Mouse (Mus musculus) olfactory bulb, adult 2 months (tissue): Measurements from ENCODE around the gene Dhdds. TPM values are rescaled to one million over a fixed set of nuclear protein-coding genes. Genes with fewer than 3 reads are reported as not detected.

ENCODE experiments used
- H3K27ac ChIP-seq: fragments of 200-500 bp; 2 replicates; pipeline ENCODE4 v1.5.1; 2012; ENCODE audit warnings: low read depth, low read length; ENCODE audit not compliant: insufficient read depth
- H3K4me1 ChIP-seq: fragments of 200-500 bp; 2 replicates; pipeline ENCODE4 v1.6.1; 2012; ENCODE audit warnings: low read length; ENCODE audit not compliant: control insufficient read depth, insufficient read depth
- H3K4me3 ChIP-seq: fragments of 200-500 bp; 2 replicates; pipeline ENCODE4 v1.5.1; 2012; ENCODE audit warnings: mild to moderate bottlenecking, low read depth, low read length, moderate library complexity; ENCODE audit not compliant: insufficient read depth
- CTCF ChIP-seq: fragments of 200-500 bp; IDR thresholded peaks from 2 replicates; pipeline ENCODE4 v1.5.1; 2012; ENCODE audit warnings: low read depth, mild to moderate bottlenecking, low read length, moderate library complexity; ENCODE audit not compliant: insufficient read depth
- POLR2A ChIP-seq: fragments of 200-500 bp; IDR thresholded peaks from 2 replicates; pipeline ENCODE4 v1.6.1; 2012; ENCODE audit warnings: mild to moderate bottlenecking, low read depth, low read length, moderate library complexity; ENCODE audit not compliant: insufficient read depth
- WGBS: fragments of 180-500 bp; shearing (Covaris S2); methylation state at CpG from one replicate; pipeline ENCODE4 v1.1.7; 2018; 5-methylcytosine and 5-hydroxymethylcytosine counted together
- polyA plus RNA-seq: library from polyadenylated mRNA; stranded (reverse); fragments of >200 nt; gene quantifications from 2 replicates; pipeline ENCODE4 v1.2.4, GENCODE M21; 2012; ENCODE audit warnings: low replicate concordance; ENCODE audit not compliant: missing spikeins, insufficient read depth, insufficient read length

Dhdds gene
- polyA plus RNA-seq, 1 experiment, result not detected

DNA sequence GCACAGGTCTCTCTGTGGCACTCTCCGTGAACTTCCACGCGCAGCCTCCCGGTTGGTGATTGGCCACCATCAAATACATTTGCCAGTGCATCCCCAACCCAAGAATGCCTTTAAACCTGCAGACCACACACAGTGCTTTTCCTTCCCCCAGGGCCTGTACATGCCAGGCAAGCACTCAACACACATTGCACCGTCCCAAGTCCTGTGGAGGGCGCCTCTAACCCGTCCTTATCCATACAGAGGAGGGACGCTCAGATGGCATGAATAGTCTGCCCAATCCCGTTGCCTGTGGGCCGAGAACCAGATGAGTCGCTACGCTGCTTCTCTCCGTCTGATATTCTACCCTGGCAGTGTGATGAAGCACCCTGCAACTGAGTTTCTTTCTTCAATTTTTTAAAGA, 17.8 kb downstream of the Dhdds start:
- whole genome bisulfite sequencing, result 87% methylated on average over 13 of the region's 13 CpGs
- TF ChIP-seq POLR2A, result no peak
- TF ChIP-seq CTCF, result no peak
- H3K27ac ChIP-seq, result no peak overlapping the region
- H3K4me1 ChIP-seq, result no peaks in the 10 kb centered on the region
- H3K4me3 ChIP-seq, result no peak overlapping the region

DNA sequence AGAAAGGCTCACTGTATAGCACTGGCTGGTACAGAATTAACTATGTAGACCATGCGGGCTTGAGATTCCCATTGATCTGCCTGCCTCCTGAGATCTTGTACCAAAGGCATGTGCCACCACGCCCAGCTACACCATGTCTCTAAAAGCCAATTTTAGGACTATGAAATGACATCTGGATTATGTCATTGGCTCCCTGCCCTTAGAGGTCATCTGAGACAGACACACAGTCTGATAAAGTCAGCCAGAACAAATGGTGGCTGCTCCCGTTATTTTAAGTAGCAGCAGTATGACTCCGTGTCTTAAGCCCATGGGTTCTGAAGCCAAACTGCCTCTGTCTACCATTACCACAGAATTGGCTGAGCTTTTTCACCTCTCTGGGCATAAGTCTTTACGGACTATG, 20.2 kb downstream of the Dhdds start:
- 92% methylated on average over 5 of the region's 5 CpGs for WGBS
- H3K4me1 ChIP-seq, result no peaks in the 10 kb centered on the region
- no peak overlapping the region for H3K4me3 ChIP-seq
- TF ChIP-seq POLR2A (no peak), CTCF (no peak)
- H3K27ac ChIP-seq, result no peak overlapping the region

DNA sequence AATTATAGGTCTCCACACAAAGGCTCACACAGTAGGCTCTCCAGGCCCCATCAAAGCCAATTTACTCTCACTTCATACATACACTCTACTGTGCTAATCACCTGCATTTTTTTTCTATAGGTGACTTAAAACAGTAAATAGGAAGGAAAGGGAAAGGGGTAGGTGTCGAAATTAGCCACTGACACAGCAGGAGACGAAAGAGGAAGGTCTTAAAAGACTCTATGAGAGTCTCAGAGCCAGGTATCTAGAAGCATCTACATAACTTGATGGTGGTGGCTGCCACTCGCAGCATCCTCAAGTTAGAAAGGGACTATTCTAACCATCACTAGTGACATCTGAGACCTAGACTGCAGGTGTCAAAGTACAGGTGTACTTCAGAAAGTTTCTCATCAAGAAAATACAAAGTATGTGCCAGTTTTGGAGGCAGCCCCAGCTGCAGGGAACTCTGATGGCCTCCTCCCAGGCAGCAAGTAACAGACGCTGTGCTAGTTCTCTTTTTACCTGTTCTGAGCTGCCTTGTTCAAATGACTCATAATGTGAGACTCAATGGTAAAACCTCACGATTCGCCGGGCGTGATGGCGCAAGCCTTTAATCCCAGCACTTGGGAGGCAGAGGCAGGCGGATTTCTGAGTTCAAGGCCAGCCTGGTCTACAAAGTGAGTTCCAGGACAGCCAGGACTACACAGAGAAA, 22.6 kb downstream of the Dhdds start:
- H3K4me3 ChIP-seq, result no peak overlapping the region
- H3K27ac ChIP-seq, result no peak overlapping the region
- TF ChIP-seq CTCF, result no peak
- no peak for TF ChIP-seq POLR2A
- 94% methylated on average over 10 of the region's 10 CpGs for WGBS
- no peaks in the 10 kb centered on the region for H3K4me1 ChIP-seq

DNA sequence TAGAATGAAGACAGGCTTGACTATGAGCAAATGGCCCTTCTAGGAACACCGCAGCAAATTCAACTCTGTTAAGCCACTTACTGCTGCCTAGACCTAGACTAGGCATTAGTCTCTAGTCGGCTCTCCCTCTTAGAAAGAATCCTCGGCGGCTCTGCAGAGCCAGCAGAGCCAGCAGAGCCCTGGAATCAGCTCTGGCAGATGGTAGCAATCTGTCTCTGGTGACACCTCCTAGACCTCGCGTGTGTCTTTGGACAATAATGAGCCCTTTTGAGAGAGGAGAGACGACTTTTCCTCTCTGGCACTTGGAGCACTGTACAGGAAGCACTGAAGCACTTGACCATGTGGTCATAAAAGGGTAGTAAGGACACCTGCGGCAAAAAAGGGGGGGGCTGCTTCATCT, 29.0 kb downstream of the Dhdds start:
- TF ChIP-seq CTCF, result no peak
- no peak for TF ChIP-seq POLR2A

DNA sequence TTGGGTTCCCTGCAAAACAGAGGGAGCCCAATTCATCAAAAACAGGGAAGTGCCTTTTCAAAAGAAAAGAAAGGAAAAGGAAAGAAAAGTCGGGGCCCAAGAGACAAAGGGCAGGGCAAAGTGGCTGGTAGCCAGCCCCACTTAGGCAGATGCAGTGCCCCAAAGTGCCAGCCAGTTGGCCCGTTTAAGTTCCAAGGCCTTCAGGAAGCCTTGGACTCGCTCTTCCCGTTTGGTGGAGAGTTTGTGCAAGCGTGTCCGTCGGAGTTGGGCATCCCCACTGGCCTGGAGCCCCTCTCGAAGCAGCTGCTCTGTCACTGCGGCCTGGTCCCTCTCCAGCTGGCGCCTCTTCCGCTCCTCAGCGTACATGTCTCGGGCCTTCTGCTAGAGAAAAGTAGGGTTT, 29.8 kb downstream of the Dhdds start:
- Histone ChIP-seq H3K4me3 (no peak overlapping the region), H3K27ac (peak overlapping the region; percentile 43; the same call in 1 of the 2 replicates), H3K4me1 (peaks cover 29% of the 10 kb centered on the region)
- 68% methylated on average over 13 of the region's 13 CpGs for WGBS
- TF ChIP-seq CTCF, result no peak
- no peak for TF ChIP-seq POLR2A

More for the DNA sequence above, 29.0 kb downstream of the Dhdds start:
- peaks cover 29% of the 10 kb centered on the region for H3K4me1 ChIP-seq
- no peak overlapping the region for H3K4me3 ChIP-seq
- H3K27ac ChIP-seq, result no peak overlapping the region
- WGBS, result 71% methylated on average over 8 of the region's 8 CpGs

DNA sequence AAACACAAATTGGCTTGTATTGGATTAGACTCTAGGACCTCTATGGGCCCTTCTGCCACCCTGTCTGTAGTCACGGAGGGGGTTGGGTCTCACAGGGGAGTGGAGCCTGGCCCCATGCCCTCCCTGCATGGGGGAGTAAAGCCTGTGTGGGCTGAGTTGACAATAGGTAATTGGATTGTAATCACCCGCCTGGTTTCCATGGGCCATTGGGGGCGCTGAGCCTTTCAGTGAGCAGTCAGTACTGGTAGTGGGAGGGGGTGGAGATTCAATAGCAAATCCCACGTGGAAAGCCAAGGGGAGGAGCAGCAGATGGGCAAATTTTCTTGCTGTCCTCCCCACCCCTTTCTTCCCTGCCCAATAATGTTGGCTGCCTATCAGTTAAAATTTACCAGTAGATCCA, 30.5 kb downstream of the Dhdds start:
- peaks cover 29% of the 10 kb centered on the region for H3K4me1 ChIP-seq
- TF ChIP-seq CTCF, result no peak
- no peak for TF ChIP-seq POLR2A
- WGBS, result 16% methylated on average over 4 of the region's 4 CpGs

DNA sequence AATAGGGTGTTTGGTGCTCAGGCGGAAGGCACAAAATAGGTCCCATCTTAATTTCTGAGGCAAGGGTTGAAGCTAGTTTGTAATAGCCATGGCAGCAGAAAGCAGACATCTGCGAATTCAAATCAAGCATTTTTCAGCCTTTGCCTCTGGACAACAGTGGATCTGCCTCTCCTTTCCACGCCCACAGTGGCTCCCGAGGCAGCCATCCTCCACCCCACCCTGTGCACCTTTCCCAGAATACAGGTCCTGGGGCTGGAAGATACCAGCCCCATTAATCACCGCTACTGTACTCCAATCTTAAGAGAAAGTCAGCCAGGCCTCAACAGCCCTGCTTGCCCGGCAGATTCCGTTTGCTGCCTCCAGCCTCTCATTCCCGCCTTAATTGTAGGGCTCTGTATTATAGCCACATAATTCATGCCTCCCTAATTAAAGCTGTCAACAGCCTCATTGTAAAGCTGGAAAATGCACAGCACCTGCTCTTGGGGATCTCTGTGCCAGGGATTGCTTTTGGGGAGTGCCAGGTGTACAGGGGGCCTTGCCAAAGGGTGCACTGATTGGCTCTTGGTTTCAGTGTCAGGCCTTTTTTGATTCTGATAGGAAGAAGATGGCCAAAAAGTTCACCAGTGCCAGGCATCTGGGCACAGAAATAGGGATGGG, 31.5 kb downstream of the Dhdds start:
- 21% methylated on average over 8 of the region's 8 CpGs for WGBS
- Histone ChIP-seq H3K4me3 (no peak overlapping the region), H3K4me1 (peaks cover 29% of the 10 kb centered on the region), H3K27ac (peak overlapping the region; percentile 66)
- TF ChIP-seq POLR2A (no peak), CTCF (no peak)

More for the DNA sequence above, 30.5 kb downstream of the Dhdds start:
- Histone ChIP-seq H3K27ac (peak overlapping the region; percentile 43), H3K4me3 (no peak overlapping the region)

DNA sequence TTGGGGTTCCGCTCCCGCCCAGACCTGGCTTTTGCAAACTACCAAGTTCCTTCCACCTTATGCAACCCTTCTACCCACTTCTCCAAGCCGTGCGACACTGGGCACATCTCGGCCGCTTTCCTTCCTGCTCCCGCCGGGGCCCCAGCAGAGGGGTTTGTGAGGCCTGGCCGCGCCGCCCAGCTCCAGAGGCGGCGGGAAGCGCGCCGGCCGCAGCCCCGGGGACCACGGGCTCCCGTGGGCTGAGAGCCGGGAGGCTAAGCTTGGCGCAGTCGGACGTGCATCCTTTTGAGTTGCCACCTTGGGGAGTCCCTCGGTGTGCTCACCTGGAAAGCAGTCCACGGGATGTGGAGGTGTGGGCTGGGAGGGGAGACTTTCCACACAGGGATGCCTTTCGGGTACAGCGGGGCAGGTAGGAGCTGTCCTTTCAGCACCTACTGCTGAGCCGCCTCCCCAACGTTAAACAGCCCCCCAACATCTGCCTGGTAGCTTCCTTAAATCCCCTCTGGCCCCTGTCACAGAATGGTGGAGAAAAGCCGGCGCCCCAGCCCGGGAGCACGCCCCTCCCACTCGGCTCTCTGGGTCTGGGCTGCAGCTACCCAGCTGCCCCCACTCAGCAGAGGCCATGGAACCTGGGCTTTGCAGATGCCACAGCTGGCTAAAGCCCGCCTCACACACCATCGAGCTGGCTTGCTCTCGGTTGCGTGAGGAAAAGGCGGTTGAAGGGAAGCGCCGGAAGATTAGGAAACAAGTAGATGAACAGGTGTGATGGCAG, 32.4 kb downstream of the Dhdds start, which contains the start of gene Hmgn2:
Gene Hmgn2 (minus strand): TSS at position 501 of the 772 bp plus-strand sequence.
- Histone ChIP-seq H3K27ac (peak within 1 kb of the TSS; percentile 93), H3K4me3 (peak within 1 kb of the TSS; percentile 81), H3K4me1 (peaks cover 29% of the 10 kb centered on the region)
- no peak for TF ChIP-seq CTCF
- WGBS, result under 1% methylated on average over 42 of the region's 42 CpGs

DNA sequence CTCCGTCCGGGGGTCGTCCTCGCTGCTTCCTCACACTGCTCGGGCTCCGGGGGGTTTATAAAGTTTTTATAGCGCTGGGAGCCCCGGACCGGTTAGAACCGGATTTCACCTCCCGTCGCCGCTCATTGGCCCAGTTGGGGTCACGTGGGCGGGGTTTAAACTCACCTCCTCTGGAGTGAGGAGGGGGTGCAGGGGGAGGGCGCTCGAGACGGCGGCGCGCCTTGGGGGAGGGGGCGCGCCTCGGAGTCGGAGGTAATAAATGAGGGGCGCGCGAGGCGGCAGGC, 32.9 kb downstream of the Dhdds start:
- Histone ChIP-seq H3K4me3 (peak overlapping the region; percentile 81), H3K27ac (peak overlapping the region; percentile 93), H3K4me1 (peaks cover 29% of the 10 kb centered on the region)
- TF ChIP-seq POLR2A (no peak; the same call in 1 of the 2 replicates), CTCF (no peak)
- WGBS, result under 1% methylated on average over 29 of the region's 29 CpGs
